Mouse (Mus musculus) T-helper 1 cell (primary cell): ENCODE results near the gene Slc24a5.

Experiments used
- in situ Hi-C: fragments of 300-600 bp; cut with MboI, MseI; formaldehyde crosslinking; loops from one replicate; pipeline ENCODE4 v1.15.1; 2025; ENCODE audit warnings: high pct_unique_total_duplicates

The Slc24a5 gene

DNA sequence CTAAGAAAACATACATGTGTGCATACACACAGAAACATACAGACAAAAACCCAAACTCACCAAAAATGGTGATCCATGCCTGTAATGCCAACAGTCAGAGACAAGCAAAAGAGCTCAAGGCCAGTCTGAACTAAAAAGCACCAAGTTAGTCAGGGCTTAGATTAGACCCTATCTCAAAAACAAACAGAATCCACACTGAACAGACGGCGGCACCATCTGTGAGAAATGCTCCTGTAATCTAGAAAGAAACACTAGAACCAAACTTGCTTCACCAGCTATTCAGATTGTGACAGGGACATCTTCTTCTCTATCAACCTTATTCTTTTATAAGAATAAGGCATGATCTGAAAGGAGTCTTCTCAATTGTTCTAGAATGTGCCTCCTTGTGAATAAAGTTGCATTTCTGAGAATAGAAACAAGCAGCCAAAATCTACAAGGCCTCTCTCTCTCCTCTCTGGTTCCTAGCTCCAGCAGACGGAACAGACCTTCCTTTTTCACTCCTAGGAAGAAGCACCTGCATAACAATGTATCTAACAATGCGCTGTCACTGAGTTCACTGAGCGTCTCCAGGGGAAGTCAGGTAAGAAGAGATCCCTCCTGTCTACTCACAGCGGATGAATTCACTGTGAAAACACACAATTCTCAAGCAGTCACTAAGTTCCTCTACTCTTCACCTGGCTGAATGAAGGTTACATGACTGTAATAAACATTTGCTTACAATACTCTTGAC is 51.6 kb downstream of the Slc24a5 start:
- in situ Hi-C loops: loop anchor here (25.0 kb wide), 1 partner anchor 493 kb away; no protein-coding TSS in a partner anchor

DNA sequence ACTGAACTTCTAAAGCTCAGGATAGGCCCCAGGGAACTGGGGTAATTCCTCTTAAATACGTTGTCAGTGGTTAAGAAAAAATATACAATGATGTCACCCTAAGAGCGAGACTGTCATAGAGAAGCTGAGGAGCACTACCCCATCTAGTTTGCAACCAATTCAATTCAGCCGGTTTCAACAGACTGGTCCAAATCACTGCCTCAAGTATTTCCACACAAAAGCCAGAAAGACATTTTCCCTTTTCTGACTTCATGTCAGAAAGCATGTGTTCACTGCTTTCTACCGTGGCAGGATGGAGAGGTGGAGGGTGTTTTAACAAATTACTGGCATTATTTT is 54.3 kb downstream of the Slc24a5 start:
- in situ Hi-C loops: loop anchor here (25.0 kb wide), 1 partner anchor 490 kb away; no protein-coding TSS in a partner anchor

- in situ Hi-C loops: loop anchor here (25.0 kb wide), 1 partner anchor 489 kb away; no protein-coding TSS in a partner anchor
These were observed 54.9 kb downstream of the Slc24a5 start for GRCm38 (mm10) chr2:125122624-125123476.

DNA sequence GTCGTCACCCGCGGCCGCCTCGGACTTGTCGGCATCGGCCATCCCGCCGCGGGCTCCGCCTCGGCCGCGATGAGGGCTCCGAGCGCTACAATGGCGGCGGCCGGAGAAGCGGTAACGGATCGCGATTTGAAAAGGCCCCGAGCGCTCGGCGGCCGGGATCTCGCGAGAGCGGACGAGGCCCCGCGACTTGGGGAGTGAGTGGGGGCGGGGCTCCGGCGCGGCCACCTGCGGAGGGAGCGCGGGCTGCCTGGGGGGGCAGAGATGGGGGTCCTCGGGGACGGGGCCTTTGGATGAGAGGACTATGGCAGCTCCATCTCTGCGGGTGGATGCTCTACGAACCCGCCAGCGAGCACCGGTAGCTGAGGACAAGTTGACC is 55.5 kb downstream of the Slc24a5 start, which contains the start of gene Myef2:
Myef2 (minus strand) TSS at position 185 of the 376 bp plus-strand sequence.
- in situ Hi-C loops: loop anchor here (25.0 kb wide), 1 partner anchor 489 kb away; no protein-coding TSS in a partner anchor

DNA sequence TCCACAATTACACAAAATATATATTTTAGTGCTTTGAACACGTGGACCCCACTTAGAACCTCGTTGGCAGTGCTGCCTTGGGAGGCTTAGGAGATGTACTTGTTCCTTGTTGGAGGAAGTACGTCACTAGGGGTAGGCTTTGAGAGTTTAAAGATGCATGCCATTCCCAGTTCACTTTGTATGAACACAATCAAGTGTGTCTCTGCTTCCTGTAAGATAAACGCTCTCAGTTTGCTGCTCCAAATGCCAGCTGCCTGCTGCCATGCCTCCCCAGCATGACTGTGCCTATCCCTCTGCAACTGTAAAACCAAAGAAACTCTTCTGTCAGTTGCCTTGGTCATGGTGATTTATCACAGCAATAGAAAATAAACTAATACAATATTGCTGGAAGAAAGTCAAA is 57.9 kb downstream of the Slc24a5 start:
- in situ Hi-C loops: loop anchor here (5.0 kb wide), 1 partner anchor 116 kb away; no protein-coding TSS in a partner anchor

- in situ Hi-C loops: loop anchor here (5.0 kb wide), 1 partner anchor 116 kb away; no protein-coding TSS in a partner anchor
These were observed 58.9 kb downstream of the Slc24a5 start for GRCm38 (mm10) chr2:125126792-125127191.

DNA sequence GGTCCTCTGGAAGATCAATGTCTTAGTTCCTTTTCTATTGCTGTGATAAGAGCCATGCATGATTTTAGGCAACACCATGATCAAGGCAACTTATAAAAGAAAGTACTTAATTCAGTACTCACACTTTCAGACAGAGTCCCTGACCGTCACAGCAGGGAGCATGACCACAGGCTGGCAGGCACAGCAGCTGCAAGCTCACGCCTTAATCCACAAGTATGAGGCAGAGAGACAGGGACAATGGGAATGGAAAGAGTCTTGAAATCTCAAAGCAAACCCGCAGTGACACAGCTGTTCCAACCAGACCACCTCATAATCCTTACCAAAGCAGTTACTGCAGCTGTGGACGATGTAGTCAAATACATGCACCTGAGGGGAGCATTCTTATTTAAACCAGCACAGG is 66.2 kb downstream of the Slc24a5 start:
- in situ Hi-C loops: no loop called here

DNA sequence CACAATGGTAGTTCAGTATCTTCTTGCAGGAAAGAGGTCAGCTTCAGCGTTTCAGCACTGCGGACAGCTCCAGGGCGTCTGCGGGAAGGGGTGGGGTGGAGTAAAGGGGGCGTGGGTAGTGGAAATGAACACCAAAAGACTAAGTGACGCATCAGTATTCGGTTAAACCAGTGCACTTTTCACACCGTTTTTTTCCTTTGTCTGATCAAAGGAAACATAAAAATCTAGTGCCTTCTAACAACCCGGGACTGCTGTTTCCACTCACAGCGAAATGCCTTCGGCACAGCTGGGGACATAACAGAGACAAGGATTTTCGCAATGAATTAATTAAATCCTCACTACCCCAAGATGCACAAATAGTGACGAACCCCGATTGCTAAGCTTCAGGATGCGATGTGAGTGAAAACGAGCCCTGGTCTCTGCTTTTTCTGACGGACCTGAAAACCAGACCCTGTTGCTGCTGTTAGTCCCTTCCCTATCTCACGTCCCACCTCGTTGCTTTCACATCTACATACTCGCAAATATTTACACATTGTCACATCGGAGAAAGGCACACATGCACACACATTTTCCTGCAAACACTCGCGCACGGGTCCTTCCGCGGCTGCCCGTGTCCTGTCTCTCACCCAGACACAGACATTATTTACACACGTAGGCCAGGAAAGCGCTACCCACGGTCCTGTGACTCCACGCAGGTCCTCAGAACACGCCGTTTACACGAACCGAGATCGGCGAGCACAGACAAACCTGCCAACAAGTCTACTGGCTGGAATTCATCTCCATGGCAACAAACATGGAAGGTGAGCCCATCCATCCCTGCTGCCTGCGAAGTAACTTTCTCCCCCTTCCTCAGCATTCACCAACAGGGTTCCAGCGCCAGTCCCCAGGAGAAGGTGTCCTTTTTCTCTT is 68.2 kb downstream of the Slc24a5 start, which contains the start of gene Ctxn2:
Ctxn2 (plus strand) TSS at position 790 of the 909 bp plus-strand sequence.
- in situ Hi-C loops: no loop called here

DNA sequence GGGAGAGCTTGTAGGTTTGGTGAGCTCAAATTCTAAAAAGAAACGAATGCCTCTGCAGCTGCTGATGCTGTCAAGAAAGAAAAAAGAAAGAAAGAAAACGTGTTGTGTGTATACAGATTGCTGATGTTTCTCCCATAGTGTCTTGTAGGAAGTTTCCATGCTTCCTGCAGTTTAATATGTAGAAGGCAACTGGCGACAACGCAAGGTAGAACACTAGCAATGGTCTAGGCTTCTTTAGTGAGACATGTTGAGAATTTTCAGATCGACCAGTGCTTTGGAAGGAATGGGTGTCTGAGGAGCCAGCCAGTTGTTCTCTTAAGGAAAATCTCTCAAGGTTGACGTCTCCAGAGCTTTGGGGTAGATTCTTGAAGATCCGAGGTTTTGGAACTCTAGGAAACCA is 68.9 kb downstream of the Slc24a5 start:
- in situ Hi-C loops: no loop called here
